Mouse (Mus musculus) midbrain, embryonic 12.5 days (tissue): ENCODE measurements around the gene Slc44a3. TPM values are rescaled to one million over a fixed set of nuclear protein-coding genes. Genes with fewer than 3 reads are reported as not detected.

Experiments used
- ATAC-seq: fragments of 200-750 bp; cut with Nextera tagmentation; 2 replicates; pipeline ENCODE4 v1.8.0; 2017; ENCODE audit warnings: low read depth, moderate TSS enrichment, moderate library complexity; ENCODE audit not compliant: low FRiP score
- H3K27ac ChIP-seq: fragments of 300-500 bp; sonication (generic); replicated peaks from 2 replicates; pipeline ENCODE4 v1.5.1; 2016; ENCODE audit warnings: mild to moderate bottlenecking
- H3K27me3 ChIP-seq: fragments of 300-500 bp; sonication (generic); 2 replicates; pipeline ENCODE4 v1.6.1; 2016; ENCODE audit warnings: mild to moderate bottlenecking
- H3K36me3 ChIP-seq: fragments of 300-500 bp; sonication (generic); 2 replicates; pipeline ENCODE4 v1.6.1; 2016
- H3K4me1 ChIP-seq: fragments of 300-500 bp; sonication (generic); 2 replicates; pipeline ENCODE4 v1.6.1; 2016
- H3K4me2 ChIP-seq: fragments of 300-500 bp; sonication (generic); replicated peaks from 2 replicates; pipeline ENCODE4 v1.6.1; 2016; ENCODE audit warnings: mild to moderate bottlenecking, moderate library complexity
- H3K4me3 ChIP-seq: fragments of 300-500 bp; sonication (generic); 2 replicates; pipeline ENCODE4 v1.5.1; 2016; ENCODE audit warnings: mild to moderate bottlenecking
- H3K9ac ChIP-seq: fragments of 300-500 bp; sonication (generic); replicated peaks from 2 replicates; pipeline ENCODE4 v1.6.1; 2016; ENCODE audit warnings: mild to moderate bottlenecking, moderate library complexity
- H3K9me3 ChIP-seq: fragments of 300-500 bp; sonication (generic); 2 replicates; pipeline ENCODE4 v1.6.1; 2016; ENCODE audit warnings: mild to moderate bottlenecking
- WGBS: fragments of 180-500 bp; shearing (Covaris S2); methylation state at CpG from one replicate; pipeline ENCODE4 v1.1.7; 2016; 5-methylcytosine and 5-hydroxymethylcytosine counted together
- polyA plus RNA-seq: library from polyadenylated mRNA; unstranded; fragments of >200 nt; fragmentation: Nextera tagmentation; extraction: Ambion mirVana; gene quantifications from 2 replicates; pipeline ENCODE4 v1.2.1, GENCODE M21; 2016

Slc44a3 gene
- polyA plus RNA-seq, 1 experiment from 2014 or later, result 1.0 TPM

- Histone ChIP-seq H3K9ac (no peak overlapping the region), H3K36me3 (no peaks in the 10 kb centered on the region), H3K9me3 (no peaks in the 10 kb centered on the region), H3K4me1 (no peaks in the 10 kb centered on the region), H3K27ac (no peak overlapping the region), H3K4me3 (no peak overlapping the region), H3K4me2 (no peak overlapping the region), H3K27me3 (no peaks in the 10 kb centered on the region)
- WGBS, result 94% methylated on average over 9 of the region's 9 CpGs
- no peak for ATAC-seq
Observed at GRCm38 (mm10) chr3:121567904-121568303, 35.7 kb upstream of the Slc44a3 start.

- Histone ChIP-seq H3K27me3 (0 out of 2 replicates have a peak, but pooled peaks cover 3% of the 10 kb centered on the region), H3K4me3 (no peak overlapping the region), H3K9ac (no peak overlapping the region), H3K36me3 (no peaks in the 10 kb centered on the region), H3K4me2 (no peak overlapping the region), H3K27ac (no peak overlapping the region), H3K9me3 (no peaks in the 10 kb centered on the region), H3K4me1 (no peaks in the 10 kb centered on the region)
- no peak for ATAC-seq
- WGBS, result 91% methylated on average over 2 of the region's 2 CpGs
Observed at GRCm38 (mm10) chr3:121567337-121567900, 35.2 kb upstream of the Slc44a3 start.

GRCm38 (mm10) chr3:121566901-121567300 is 34.7 kb upstream of the Slc44a3 start:
- Histone ChIP-seq H3K4me1 (no peaks in the 10 kb centered on the region), H3K4me3 (no peak overlapping the region), H3K27me3 (0 out of 2 replicates have a peak, but pooled peaks cover 3% of the 10 kb centered on the region), H3K27ac (no peak overlapping the region), H3K36me3 (no peaks in the 10 kb centered on the region), H3K9ac (no peak overlapping the region), H3K4me2 (no peak overlapping the region), H3K9me3 (no peaks in the 10 kb centered on the region)
- ATAC-seq, result no peak
- WGBS, result 91% methylated on average over 4 of the region's 4 CpGs

- Histone ChIP-seq H3K9ac (no peak overlapping the region), H3K4me3 (no peak overlapping the region), H3K27ac (no peak overlapping the region), H3K27me3 (peaks cover 3% of the 10 kb centered on the region; the same call in 1 of the 2 replicates), H3K4me2 (no peak overlapping the region), H3K4me1 (no peaks in the 10 kb centered on the region), H3K36me3 (no peaks in the 10 kb centered on the region), H3K9me3 (no peaks in the 10 kb centered on the region)
- no peak for ATAC-seq
- WGBS, result 85% methylated on average over 3 of the region's 3 CpGs
Observed at GRCm38 (mm10) chr3:121561803-121562202, 29.6 kb upstream of the Slc44a3 start.

GRCm38 (mm10) chr3:121560115-121560865 is 28.1 kb upstream of the Slc44a3 start:
- Histone ChIP-seq H3K4me3 (no peak overlapping the region), H3K9me3 (no peaks in the 10 kb centered on the region), H3K27me3 (peaks cover 3% of the 10 kb centered on the region; the same call in 1 of the 2 replicates), H3K36me3 (no peaks in the 10 kb centered on the region), H3K4me2 (no peak overlapping the region), H3K9ac (no peak overlapping the region), H3K27ac (no peak overlapping the region), H3K4me1 (no peaks in the 10 kb centered on the region)
- ATAC-seq, result no peak
- WGBS, result 91% methylated on average over 14 of the region's 14 CpGs

GRCm38 (mm10) chr3:121559406-121560114 is 27.4 kb upstream of the Slc44a3 start:
- no peak overlapping the region for H3K27ac ChIP-seq

GRCm38 (mm10) chr3:121558861-121559260 is 26.7 kb upstream of the Slc44a3 start:
- no peaks in the 10 kb centered on the region for H3K9me3 ChIP-seq
- H3K27ac ChIP-seq, result no peak overlapping the region
- H3K36me3 ChIP-seq, result no peaks in the 10 kb centered on the region
- H3K4me1 ChIP-seq, result no peaks in the 10 kb centered on the region
- H3K4me3 ChIP-seq, result no peak overlapping the region
- WGBS, result 66% methylated on average over 8 of the region's 8 CpGs
- no peak overlapping the region for H3K4me2 ChIP-seq
- H3K27me3 ChIP-seq, result peaks cover 3% of the 10 kb centered on the region; the same call in 1 of the 2 replicates
- no peak overlapping the region for H3K9ac ChIP-seq
- ATAC-seq, result no peak

More at GRCm38 (mm10) chr3:121559406-121560114, 27.4 kb upstream of the Slc44a3 start:
- WGBS, result 80% methylated on average over 15 of the region's 15 CpGs
- no peak for ATAC-seq
- no peak overlapping the region for H3K9ac ChIP-seq
- H3K4me3 ChIP-seq, result no peak overlapping the region
- no peak overlapping the region for H3K4me2 ChIP-seq
- H3K9me3 ChIP-seq, result no peaks in the 10 kb centered on the region
- no peaks in the 10 kb centered on the region for H3K36me3 ChIP-seq
- no peaks in the 10 kb centered on the region for H3K4me1 ChIP-seq
- H3K27me3 ChIP-seq, result peaks cover 3% of the 10 kb centered on the region; the same call in 1 of the 2 replicates

- Histone ChIP-seq H3K4me1 (no peaks in the 10 kb centered on the region), H3K27me3 (peaks cover 3% of the 10 kb centered on the region; the same call in 1 of the 2 replicates), H3K27ac (no peak overlapping the region), H3K36me3 (no peaks in the 10 kb centered on the region), H3K4me2 (no peak overlapping the region), H3K4me3 (no peak overlapping the region), H3K9ac (no peak overlapping the region), H3K9me3 (no peaks in the 10 kb centered on the region)
- WGBS, result 85% methylated on average over 7 of the region's 7 CpGs
- ATAC-seq, result no peak
Observed at GRCm38 (mm10) chr3:121556304-121556703, 24.1 kb upstream of the Slc44a3 start.

GRCm38 (mm10) chr3:121553294-121553693 is 21.1 kb upstream of the Slc44a3 start:
- Histone ChIP-seq H3K36me3 (no peaks in the 10 kb centered on the region), H3K9ac (no peak overlapping the region), H3K4me1 (no peaks in the 10 kb centered on the region), H3K27me3 (0 out of 2 replicates have a peak, but pooled peaks cover 3% of the 10 kb centered on the region), H3K4me2 (no peak overlapping the region), H3K4me3 (no peak overlapping the region), H3K27ac (no peak overlapping the region), H3K9me3 (no peaks in the 10 kb centered on the region)
- WGBS, result 89% methylated on average over 14 of the region's 14 CpGs
- no peak for ATAC-seq

- H3K4me1 ChIP-seq, result no peaks in the 10 kb centered on the region
- H3K4me2 ChIP-seq, result no peak overlapping the region
- ATAC-seq, result no peak
- H3K4me3 ChIP-seq, result no peak overlapping the region
- no peaks in the 10 kb centered on the region for H3K36me3 ChIP-seq
- H3K27ac ChIP-seq, result no peak overlapping the region
- H3K27me3 ChIP-seq, result 0 out of 2 replicates have a peak, but pooled peaks cover 3% of the 10 kb centered on the region
- WGBS, result 84% methylated on average over 11 of the region's 11 CpGs
- no peak overlapping the region for H3K9ac ChIP-seq
- H3K9me3 ChIP-seq, result no peaks in the 10 kb centered on the region
Observed at GRCm38 (mm10) chr3:121552723-121553122, 20.5 kb upstream of the Slc44a3 start.

GRCm38 (mm10) chr3:121550370-121550769 is 18.2 kb upstream of the Slc44a3 start:
- no peaks in the 10 kb centered on the region for H3K36me3 ChIP-seq
- no peaks in the 10 kb centered on the region for H3K9me3 ChIP-seq
- no peak overlapping the region for H3K4me3 ChIP-seq
- no peak overlapping the region for H3K9ac ChIP-seq
- no peak overlapping the region for H3K4me2 ChIP-seq
- H3K4me1 ChIP-seq, result no peaks in the 10 kb centered on the region
- no peak for ATAC-seq
- H3K27ac ChIP-seq, result no peak overlapping the region
- 10% methylated on average over 1 of the region's 1 CpGs for WGBS
- H3K27me3 ChIP-seq, result 0 out of 2 replicates have a peak, but pooled peaks cover 3% of the 10 kb centered on the region
